Mouse (Mus musculus) G1E (cell line): ENCODE results near the gene Allc.

Source experiments
- CTCF ChIP-seq: IDR thresholded peaks from 2 replicates; pipeline ENCODE4 v1.5.1; 2012; ENCODE audit warnings: low read depth, low read length, inconsistent platforms, mixed read lengths
- GATA1 ChIP-seq: IDR thresholded peaks from 2 replicates; pipeline ENCODE4 v1.6.1; 2012; ENCODE audit warnings: borderline replicate concordance, low read length, inconsistent platforms, mixed read lengths
- GATA2 ChIP-seq: IDR thresholded peaks from 2 replicates; pipeline ENCODE4 v1.6.1; 2012; ENCODE audit warnings: low read depth, low read length, inconsistent platforms, borderline replicate concordance
- POLR2AphosphoS5 ChIP-seq: IDR thresholded peaks from 2 replicates; pipeline ENCODE4 v1.6.1; 2012; ENCODE audit warnings: low read depth, low read length, inconsistent platforms; ENCODE audit not compliant: insufficient replicate concordance
- TAL1 ChIP-seq: conservative IDR thresholded peaks from 2 replicates; pipeline ENCODE4 v1.6.1; 2012; ENCODE audit warnings: low read depth, low read length, inconsistent platforms, mixed read lengths

DNA sequence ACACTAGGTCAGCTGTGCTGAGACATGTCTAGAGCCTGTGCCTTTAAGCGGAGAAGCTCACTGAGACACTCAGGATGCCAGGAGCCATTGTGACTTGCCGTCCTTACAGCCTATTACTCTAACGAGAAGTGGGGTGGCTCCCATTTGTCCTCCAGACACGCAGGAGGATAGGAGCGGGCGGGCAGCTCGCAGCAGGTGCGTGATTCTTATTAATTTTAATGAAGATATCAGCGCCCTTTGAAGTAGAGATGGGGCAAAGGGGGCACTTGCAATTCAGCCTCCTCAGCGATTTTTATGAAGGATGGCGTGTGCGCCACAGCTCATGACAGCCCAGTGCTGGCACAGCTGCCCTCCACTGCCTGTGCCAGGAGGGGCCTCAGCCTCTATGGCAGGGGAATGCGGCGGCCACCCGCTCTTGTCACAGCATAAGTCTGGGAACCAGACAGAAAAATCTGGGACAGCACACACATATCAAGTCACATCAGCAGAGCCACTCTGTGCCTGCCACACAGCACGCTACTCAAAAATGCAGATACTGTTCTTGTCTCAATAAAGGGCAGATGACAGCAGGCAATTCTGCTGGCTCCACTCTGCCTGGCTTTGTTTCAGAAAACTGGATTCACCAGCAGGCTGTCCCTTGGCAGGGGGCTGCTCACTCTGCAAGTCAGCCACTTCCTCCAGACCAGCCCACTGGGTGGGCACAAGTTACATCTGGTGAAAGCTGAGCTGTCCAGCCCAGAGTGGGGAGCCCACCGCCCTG is 25.4 kb upstream of the Allc start:
- TF ChIP-seq CTCF (no peak), TAL1 (no peak), GATA1 (no peak), GATA2 (no peak), POLR2AphosphoS5 (no peak)
